Mouse (Mus musculus): ENCODE measurements around the gene Tspan14. TPM values are rescaled to one million over a fixed set of nuclear protein-coding genes. Genes with fewer than 3 reads are reported as not detected.

Gene Tspan14
- polyA plus RNA-seq, 1 experiment from 2014 or later = 78.5 TPM

DNA sequence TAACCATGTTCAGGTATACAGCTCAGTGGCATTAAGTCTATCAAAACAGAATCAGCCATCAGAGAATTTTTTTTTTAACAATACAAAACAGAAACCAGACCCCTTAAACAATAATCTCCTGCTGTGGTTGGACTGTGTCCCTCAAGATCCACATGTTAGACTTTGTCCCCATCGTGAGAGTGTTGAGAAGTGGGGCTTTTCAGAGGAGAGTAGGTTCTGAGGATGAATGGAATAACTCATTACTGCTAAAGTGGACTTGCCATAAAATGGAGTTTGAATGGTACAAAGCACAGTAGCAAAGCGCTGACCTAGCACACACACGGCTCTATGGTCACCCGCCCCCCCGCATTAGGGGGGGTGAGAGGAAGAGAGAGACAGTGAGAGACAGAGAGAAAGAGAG, 37.7 kb downstream of the Tspan14 start:
- Histone ChIP-seq H3K9me3 (no peaks in the 10 kb centered on the region), H3K36me3 (0 out of 2 replicates have a peak, but pooled peaks cover 7% of the 10 kb centered on the region), H3K27ac (replicated peaks) (peak overlapping the region; percentile 13; the same call in 1 of the 2 replicates), H3K27me3 (no peaks in the 10 kb centered on the region), H3K9ac (no peak overlapping the region), H3K4me3 (no peak overlapping the region), H3K4me2 (no peak overlapping the region), H3K4me1 (replicated peaks) (peaks cover 70% of the 10 kb centered on the region)
- WGBS = 50% methylated on average over 5 of the region's 5 CpGs
- no peak for ATAC-seq (ENCODE audit: low read depth)

DNA sequence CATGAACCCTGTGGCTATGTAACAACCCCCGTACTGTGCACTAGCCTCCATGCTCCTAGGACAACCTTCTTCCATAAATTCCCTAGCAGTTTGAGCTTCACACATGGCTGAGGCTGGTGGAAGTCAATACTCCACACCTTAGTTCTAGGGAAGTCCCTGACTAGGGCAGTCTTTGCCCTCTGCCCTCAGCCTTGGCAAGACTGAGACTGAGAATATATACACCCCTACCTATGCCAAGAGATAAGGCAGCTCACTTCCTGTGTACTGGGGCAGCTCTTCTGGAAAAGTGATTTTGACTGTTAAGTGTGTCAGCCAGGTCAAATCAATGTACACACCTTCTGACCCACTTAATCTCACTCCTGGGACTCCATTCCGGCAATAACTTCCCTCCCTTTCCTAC, 39.6 kb downstream of the Tspan14 start:
- 80% methylated on average over 2 of the region's 2 CpGs for WGBS
- Histone ChIP-seq H3K27ac (replicated peaks) (no peak overlapping the region), H3K4me2 (no peak overlapping the region), H3K9ac (no peak overlapping the region), H3K9me3 (no peaks in the 10 kb centered on the region), H3K36me3 (peaks cover 9% of the 10 kb centered on the region; the same call in 1 of the 2 replicates), H3K27me3 (no peaks in the 10 kb centered on the region), H3K4me3 (no peak overlapping the region), H3K4me1 (replicated peaks) (peaks cover 55% of the 10 kb centered on the region)
- ATAC-seq (ENCODE audit: low read depth) = no peak

DNA sequence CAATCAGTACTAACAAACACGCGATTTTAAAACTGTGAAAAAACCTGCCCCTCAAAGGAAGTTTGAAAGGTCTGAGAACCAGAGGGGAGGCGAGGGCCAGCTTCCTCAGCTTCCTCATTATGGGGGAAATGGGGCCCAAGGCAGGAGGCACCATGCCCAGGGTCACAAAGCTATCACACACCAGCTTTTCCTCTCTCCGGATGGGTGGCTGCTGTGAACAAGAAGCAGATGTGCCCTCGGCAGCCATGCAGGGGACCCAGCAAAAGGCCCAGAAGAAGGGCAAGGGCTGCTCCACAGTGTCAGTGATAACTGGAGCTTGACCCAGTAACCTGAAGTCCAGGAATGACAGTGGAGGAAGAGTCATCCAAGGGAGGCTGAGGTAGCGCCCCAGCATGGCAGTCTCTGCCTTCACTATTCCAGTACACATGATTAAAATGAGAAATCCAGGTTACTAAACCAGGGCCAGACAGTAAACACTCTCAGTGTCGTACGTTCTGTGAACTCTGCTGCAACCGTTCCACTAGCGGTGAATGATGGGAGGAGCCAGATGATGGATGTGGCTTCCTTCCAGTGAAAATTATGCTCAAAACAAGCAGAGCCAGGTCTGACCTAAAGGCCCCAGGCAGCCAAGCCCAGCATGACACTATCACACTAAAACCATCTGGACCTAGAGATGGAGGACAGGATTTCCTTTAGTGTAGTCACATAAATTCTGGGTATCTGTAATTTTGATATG, 42.1 kb downstream of the Tspan14 start:
- Histone ChIP-seq H3K27ac (replicated peaks) (peak overlapping the region; percentile 33), H3K9ac (no peak overlapping the region), H3K9me3 (no peaks in the 10 kb centered on the region), H3K4me3 (no peak overlapping the region), H3K4me2 (no peak overlapping the region), H3K4me1 (replicated peaks) (peaks cover 36% of the 10 kb centered on the region), H3K27me3 (no peaks in the 10 kb centered on the region), H3K36me3 (peaks cover 11% of the 10 kb centered on the region; the same call in 1 of the 2 replicates)
- no peak for ATAC-seq (ENCODE audit: low read depth)
- WGBS = 49% methylated on average over 10 of the region's 10 CpGs

DNA sequence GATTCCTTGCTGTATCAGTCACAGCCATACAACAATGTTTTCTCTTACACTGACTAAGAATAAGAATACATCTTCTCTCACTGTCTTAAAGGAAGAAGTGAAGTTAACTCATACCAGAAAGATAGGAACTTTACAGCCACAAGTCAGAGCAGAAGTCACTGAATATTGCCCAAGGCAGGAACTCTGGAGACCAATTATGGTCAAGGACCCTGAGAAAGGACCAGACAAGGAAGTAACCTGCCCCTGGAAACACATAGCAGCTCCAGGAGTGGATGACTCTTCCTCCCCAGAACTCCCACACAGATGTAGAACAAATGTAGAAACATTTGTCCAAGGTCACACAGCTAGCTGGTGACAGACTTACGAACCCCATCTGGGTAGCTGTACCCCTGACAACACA, 45.4 kb downstream of the Tspan14 start:
- Histone ChIP-seq H3K27ac (replicated peaks) (no peak overlapping the region), H3K4me1 (replicated peaks) (peaks cover 21% of the 10 kb centered on the region), H3K9me3 (no peaks in the 10 kb centered on the region), H3K4me3 (no peak overlapping the region), H3K27me3 (no peaks in the 10 kb centered on the region), H3K9ac (no peak overlapping the region), H3K4me2 (no peak overlapping the region), H3K36me3 (peaks cover 11% of the 10 kb centered on the region)
- no peak for ATAC-seq (ENCODE audit: low read depth)
- WGBS = 100% methylated on average over 1 of the region's 1 CpGs

DNA sequence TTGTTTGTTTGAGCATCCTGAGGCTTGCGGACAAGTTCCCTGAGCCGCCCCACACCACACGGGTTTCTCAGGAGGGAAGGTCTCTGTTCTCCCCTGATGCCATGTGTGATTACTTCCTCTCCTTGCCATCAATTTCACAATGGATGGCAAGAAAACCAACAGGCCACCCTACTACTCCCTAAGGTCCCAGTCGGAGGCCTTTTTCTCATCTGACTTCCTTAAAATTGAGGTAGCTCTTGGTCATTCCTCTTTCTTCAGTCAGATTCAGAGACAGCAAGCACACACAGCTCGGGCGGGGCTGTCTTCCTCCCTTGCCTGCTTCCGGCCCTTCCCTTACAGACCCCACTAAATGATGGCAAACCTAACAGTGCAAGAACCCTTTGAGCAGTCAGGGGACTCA, 47.1 kb downstream of the Tspan14 start:
- no peaks in the 10 kb centered on the region for H3K9me3 ChIP-seq
- no peak overlapping the region for H3K27ac ChIP-seq (replicated peaks)
- peaks cover 26% of the 10 kb centered on the region for H3K36me3 ChIP-seq
- H3K9ac ChIP-seq = no peak overlapping the region
- H3K4me2 ChIP-seq = no peak overlapping the region
- no peaks in the 10 kb centered on the region for H3K27me3 ChIP-seq
- peaks cover 17% of the 10 kb centered on the region for H3K4me1 ChIP-seq (replicated peaks)
- ATAC-seq (ENCODE audit: low read depth) = no peak
- 85% methylated on average over 7 of the region's 7 CpGs for WGBS
- H3K4me3 ChIP-seq = no peak overlapping the region

DNA sequence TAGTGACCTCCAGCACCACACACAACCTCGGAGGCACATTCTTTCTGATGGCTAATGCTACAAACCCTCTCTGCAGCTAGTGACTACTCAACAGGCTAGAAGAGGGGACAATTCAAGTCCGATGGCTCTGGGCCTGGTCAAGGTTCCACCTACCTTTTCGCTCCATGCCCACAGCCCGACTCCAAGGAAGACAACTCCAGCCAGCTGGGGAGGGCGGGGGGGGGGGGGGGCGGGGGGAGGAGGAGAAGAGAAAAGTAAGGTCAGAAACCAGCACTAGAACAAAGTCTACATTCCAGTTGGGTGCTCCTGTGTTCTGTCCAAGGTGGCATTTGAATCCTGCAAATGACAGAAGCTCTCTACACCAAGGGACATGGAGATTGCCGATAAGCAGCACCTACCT, 48.1 kb downstream of the Tspan14 start:
- no peak for ATAC-seq (ENCODE audit: low read depth)
- no peak overlapping the region for H3K4me3 ChIP-seq
- 0 out of 2 replicates have a peak overlapping the region, but pooled peaks have one; percentile 23 for H3K27ac ChIP-seq (replicated peaks)
- WGBS = 78% methylated on average over 5 of the region's 7 CpGs
- no peaks in the 10 kb centered on the region for H3K27me3 ChIP-seq
- peaks cover 10% of the 10 kb centered on the region; the same call in 1 of the 2 replicates for H3K4me1 ChIP-seq (replicated peaks)
- H3K4me2 ChIP-seq = no peak overlapping the region
- peaks cover 36% of the 10 kb centered on the region for H3K36me3 ChIP-seq
- no peak overlapping the region for H3K9ac ChIP-seq
- no peaks in the 10 kb centered on the region for H3K9me3 ChIP-seq

DNA sequence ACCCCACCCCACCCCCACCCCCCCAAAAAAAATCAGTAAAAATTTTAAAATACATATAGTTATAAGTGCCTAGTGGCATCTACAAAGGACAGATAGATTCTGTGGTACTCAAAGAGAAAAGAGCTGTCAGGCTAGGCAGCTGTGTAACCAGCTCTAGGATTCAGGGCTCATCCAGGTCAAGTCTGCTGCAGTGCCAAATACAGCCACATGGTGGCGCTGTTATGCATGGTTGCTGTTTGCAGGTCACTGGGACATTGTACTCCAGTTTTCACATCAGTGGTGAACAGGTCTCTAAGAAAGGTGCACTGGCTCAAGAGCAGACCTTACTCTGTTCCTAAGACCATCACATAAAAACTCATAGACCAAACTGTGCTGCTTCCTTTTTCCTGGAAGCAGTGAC, 49.0 kb downstream of the Tspan14 start:
- H3K9ac ChIP-seq = no peak overlapping the region

DNA sequence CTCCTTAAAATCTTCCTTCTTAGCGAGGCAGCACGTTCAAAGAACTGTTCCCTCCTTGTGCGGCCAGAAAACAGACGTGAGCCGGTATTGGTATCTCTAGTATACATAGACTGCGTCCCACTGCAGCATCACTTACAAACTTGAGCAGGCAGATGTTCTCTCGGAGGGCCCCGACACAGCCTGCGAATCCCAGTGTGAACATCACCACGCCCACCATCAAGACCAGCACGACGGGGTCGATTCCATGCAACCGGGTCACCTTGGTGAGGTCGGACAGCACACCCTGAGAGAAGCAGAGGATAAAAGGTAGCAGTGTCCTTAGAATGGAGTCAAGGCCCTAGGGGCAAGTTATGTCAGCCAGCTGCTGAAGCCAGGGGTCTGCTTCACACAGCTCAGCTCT, 49.9 kb downstream of the Tspan14 start:
- H3K4me3 ChIP-seq = no peak overlapping the region
- ATAC-seq (ENCODE audit: low read depth) = no peak
- H3K9ac ChIP-seq = no peak overlapping the region
- WGBS = 92% methylated on average over 15 of the region's 15 CpGs
- peaks cover 10% of the 10 kb centered on the region; the same call in 1 of the 2 replicates for H3K4me1 ChIP-seq (replicated peaks)
- H3K36me3 ChIP-seq = peaks cover 41% of the 10 kb centered on the region
- no peak overlapping the region for H3K27ac ChIP-seq (replicated peaks)
- no peak overlapping the region for H3K4me2 ChIP-seq
- H3K9me3 ChIP-seq = no peaks in the 10 kb centered on the region
- no peaks in the 10 kb centered on the region for H3K27me3 ChIP-seq

More for the DNA sequence above, 49.0 kb downstream of the Tspan14 start:
- Histone ChIP-seq H3K27ac (replicated peaks) (peak overlapping the region; percentile 23; the same call in 1 of the 2 replicates), H3K36me3 (peaks cover 41% of the 10 kb centered on the region), H3K4me3 (no peak overlapping the region), H3K4me2 (no peak overlapping the region), H3K27me3 (no peaks in the 10 kb centered on the region), H3K9me3 (no peaks in the 10 kb centered on the region), H3K4me1 (replicated peaks) (peaks cover 10% of the 10 kb centered on the region; the same call in 1 of the 2 replicates)
- peak; percentile 72 for ATAC-seq (ENCODE audit: low read depth)
- 0% methylated on average over 1 of the region's 1 CpGs for WGBS

DNA sequence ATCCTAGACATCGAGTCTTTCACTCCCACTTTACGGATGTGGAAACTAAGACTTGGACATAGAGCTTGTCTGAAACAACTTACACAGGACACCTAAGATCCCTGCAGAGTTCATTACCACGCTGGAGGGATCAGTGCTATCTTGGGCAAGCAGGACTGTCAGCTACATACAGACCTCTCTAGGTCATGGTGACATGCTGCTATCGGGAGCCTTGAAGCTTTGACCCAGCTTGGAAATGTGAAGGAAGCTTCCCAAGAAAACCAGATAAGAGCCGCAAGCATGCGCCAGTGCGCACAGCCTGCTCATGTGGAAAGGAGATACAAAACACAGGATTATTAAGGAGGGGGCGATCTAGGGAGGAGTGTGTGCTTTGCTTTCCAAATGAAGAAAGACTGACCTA, 50.8 kb downstream of the Tspan14 start:
- no peak for ATAC-seq (ENCODE audit: low read depth)
- no peak overlapping the region for H3K27ac ChIP-seq (replicated peaks)

DNA sequence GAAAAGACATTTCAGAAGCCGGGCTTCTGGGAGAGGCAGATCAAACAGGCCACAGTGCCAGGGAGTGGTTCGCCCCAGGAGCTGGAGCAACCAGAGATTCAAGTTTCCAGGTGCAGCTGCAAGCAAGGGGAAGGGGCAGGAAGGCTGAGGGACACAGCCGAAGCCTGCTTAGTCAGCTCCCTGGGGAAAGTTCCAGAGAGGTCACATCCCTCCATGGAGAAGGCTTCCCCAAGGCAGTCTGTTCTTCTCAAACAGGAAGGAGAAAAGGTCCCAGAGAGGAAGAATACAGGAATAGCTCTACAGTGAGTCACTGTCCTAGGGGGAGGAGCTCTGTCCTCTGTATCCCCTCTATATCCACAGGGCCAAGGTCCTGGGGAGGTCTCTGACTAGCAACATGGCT, 51.9 kb downstream of the Tspan14 start:
- Histone ChIP-seq H3K27ac (replicated peaks) (no peak overlapping the region), H3K4me3 (no peak overlapping the region), H3K27me3 (no peaks in the 10 kb centered on the region), H3K9me3 (no peaks in the 10 kb centered on the region), H3K4me2 (no peak overlapping the region), H3K4me1 (replicated peaks) (peaks cover 4% of the 10 kb centered on the region; the same call in 1 of the 2 replicates), H3K36me3 (peaks cover 60% of the 10 kb centered on the region), H3K9ac (no peak overlapping the region)
- 86% methylated on average over 3 of the region's 3 CpGs for WGBS
- ATAC-seq (ENCODE audit: low read depth) = no peak

More for the DNA sequence above, 50.8 kb downstream of the Tspan14 start:
- WGBS = 92% methylated on average over 8 of the region's 8 CpGs
- H3K36me3 ChIP-seq = peaks cover 49% of the 10 kb centered on the region
- peaks cover 10% of the 10 kb centered on the region; the same call in 1 of the 2 replicates for H3K4me1 ChIP-seq (replicated peaks)
- no peak overlapping the region for H3K4me2 ChIP-seq
- no peak overlapping the region for H3K4me3 ChIP-seq
- H3K9me3 ChIP-seq = no peaks in the 10 kb centered on the region
- no peaks in the 10 kb centered on the region for H3K27me3 ChIP-seq
- H3K9ac ChIP-seq = no peak overlapping the region

DNA sequence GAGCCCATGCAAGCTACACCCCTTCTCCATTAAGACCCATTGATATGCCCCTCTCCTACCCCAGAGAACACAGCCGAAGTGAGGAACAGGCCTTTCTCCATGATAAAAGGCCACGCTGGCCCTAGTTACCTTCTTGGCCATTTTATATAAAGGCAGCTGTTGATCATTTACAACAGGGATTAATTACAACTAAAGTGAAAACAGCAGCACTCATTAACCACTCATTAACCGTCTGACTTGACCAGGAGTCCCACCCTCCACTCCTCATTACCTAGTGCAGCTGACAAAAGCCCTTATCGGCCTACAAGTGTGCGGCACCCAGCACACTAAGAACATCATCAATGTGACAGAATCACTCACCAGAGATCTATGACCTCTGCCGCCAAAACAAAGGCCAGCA, 52.9 kb downstream of the Tspan14 start:
- Histone ChIP-seq H3K4me3 (no peak overlapping the region), H3K4me2 (no peak overlapping the region), H3K27me3 (no peaks in the 10 kb centered on the region), H3K36me3 (peaks cover 70% of the 10 kb centered on the region), H3K9ac (no peak overlapping the region), H3K4me1 (replicated peaks) (peaks cover 4% of the 10 kb centered on the region; the same call in 1 of the 2 replicates), H3K27ac (replicated peaks) (no peak overlapping the region), H3K9me3 (no peaks in the 10 kb centered on the region)
- no peak for ATAC-seq (ENCODE audit: low read depth)
- 41% methylated on average over 6 of the region's 6 CpGs for WGBS

DNA sequence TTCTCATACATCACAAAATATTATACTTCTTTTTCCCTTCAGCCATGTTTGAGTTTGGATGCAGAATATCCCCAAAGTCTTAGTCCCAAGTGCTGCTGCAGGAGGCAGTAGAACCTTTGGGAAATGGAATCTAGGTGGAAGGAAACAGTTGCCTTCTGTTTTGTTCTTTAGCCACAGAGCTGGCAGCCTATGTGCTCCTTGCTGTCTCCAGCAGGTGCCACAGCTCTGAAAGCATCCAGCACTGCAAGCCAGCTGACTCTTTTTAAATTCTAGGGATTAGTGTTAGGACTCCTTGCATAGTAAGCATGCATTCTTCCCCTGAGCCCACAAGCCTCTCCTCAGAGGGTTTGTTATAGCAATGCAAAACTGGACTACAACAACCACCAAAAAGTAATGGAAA, 55.1 kb downstream of the Tspan14 start:
- peaks cover 89% of the 10 kb centered on the region for H3K36me3 ChIP-seq
- no peak overlapping the region for H3K4me3 ChIP-seq
- H3K9me3 ChIP-seq = no peaks in the 10 kb centered on the region

DNA sequence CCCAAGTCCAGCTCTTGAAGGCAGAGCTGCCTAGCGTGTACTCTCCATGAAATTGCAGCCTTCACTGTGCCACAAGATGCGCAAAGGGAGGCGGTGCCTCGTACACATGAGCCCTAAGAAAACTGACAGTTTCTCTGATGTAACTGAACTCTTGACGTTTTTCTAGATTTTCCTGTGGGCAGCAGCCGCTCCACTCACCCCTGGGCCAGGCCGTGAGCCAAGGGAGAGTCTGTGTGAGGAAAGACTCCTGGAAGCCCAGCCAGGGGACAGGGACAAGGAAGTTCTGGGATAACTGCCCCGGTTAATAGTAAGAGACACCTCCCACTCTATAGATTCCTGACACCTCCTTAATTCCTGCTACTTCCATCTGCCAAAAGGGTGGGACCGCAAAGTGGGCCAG, 57.8 kb downstream of the Tspan14 start:
- ATAC-seq (ENCODE audit: low read depth) = no peak
- H3K27me3 ChIP-seq = no peaks in the 10 kb centered on the region
- no peak overlapping the region for H3K4me2 ChIP-seq
- H3K27ac ChIP-seq (replicated peaks) = no peak overlapping the region
- no peak overlapping the region for H3K4me3 ChIP-seq
- H3K4me1 ChIP-seq (replicated peaks) = no peaks in the 10 kb centered on the region
- H3K9me3 ChIP-seq = no peaks in the 10 kb centered on the region
- 94% methylated on average over 9 of the region's 9 CpGs for WGBS
- H3K9ac ChIP-seq = no peak overlapping the region
- H3K36me3 ChIP-seq = peaks cover 78% of the 10 kb centered on the region

More for the DNA sequence above, 55.1 kb downstream of the Tspan14 start:
- no peaks in the 10 kb centered on the region for H3K27me3 ChIP-seq
- no peak for ATAC-seq (ENCODE audit: low read depth)
- no peaks in the 10 kb centered on the region for H3K4me1 ChIP-seq (replicated peaks)
- no peak overlapping the region for H3K27ac ChIP-seq (replicated peaks)
- H3K4me2 ChIP-seq = no peak overlapping the region
- H3K9ac ChIP-seq = no peak overlapping the region
